Mouse (Mus musculus): ENCODE measurements around the gene Fam104a. TPM values are rescaled to one million over a fixed set of nuclear protein-coding genes. Genes with fewer than 3 reads are reported as not detected.

Gene Fam104a
- total RNA-seq, 2 experiments from 2014 or later: 27.9 to 28.2 TPM

DNA sequence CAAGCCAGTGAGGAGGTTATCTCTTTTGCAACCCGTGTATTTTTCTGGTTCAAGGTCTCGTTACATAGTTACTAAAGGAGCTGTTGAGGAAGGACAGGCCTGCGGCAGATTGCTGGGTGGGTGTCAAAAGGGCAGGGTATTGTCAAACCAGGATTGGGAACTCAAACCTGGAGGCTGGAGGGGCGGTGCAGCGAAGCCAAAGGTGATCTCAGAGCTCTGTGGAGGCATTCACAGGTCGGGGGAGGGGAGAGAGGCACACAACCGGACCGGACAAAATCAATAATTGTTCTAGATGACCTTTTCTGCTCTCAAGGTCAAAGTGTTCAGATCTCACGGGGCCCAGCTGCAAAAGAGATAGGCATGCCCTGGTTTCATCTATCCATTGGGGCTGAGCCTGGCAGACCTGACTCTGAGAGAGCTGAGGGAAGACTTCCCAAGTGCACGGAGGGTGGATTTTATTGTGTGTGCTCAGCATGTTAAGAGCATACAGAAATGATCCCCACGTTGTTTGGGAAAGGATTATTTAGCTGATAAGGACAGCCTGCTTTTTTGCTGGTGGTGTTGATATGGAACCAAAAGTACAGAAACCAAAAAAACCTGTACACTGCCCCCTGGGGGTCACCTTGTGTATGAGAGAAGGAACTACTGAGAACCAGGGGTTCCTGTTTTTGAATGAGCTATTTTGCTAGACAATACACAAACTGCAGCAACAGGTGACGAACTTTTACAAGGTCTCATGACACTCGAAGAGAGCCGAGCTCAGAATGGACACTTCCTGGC lies 66.6 kb downstream of the Fam104a start:
- intact Hi-C loops (cut with DNase I): no loop called here
- DNase-seq (ENCODE audit: low spot score in 2 of 2): peak; percentile 61 to 71

DNA sequence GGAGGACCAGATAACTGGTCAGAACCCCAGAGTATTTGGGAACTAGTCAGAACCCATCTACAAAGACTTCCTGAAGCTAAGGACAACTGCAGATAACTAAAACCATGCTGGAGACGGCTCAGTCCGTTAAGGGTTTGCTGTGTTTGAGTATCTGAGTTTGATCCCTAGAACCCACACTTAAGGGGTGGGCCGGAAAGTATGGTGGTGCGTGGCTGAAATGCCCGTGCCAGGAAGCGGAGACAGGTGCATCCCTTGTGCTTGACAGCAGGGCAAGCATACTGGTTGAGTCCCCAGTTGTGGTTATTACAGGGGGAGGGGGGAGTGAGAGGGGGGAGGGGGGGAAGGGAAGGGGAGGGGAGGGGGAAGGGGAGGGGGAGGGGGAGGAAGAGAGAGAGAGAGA lies 69.5 kb downstream of the Fam104a start:
- intact Hi-C loops (cut with DNase I): loop anchor here (5.0 kb wide), 4 partner anchors 97 to 437 kb away; no protein-coding TSS in a partner anchor
- no peak for DNase-seq (ENCODE audit: low spot score in 2 of 2)

DNA sequence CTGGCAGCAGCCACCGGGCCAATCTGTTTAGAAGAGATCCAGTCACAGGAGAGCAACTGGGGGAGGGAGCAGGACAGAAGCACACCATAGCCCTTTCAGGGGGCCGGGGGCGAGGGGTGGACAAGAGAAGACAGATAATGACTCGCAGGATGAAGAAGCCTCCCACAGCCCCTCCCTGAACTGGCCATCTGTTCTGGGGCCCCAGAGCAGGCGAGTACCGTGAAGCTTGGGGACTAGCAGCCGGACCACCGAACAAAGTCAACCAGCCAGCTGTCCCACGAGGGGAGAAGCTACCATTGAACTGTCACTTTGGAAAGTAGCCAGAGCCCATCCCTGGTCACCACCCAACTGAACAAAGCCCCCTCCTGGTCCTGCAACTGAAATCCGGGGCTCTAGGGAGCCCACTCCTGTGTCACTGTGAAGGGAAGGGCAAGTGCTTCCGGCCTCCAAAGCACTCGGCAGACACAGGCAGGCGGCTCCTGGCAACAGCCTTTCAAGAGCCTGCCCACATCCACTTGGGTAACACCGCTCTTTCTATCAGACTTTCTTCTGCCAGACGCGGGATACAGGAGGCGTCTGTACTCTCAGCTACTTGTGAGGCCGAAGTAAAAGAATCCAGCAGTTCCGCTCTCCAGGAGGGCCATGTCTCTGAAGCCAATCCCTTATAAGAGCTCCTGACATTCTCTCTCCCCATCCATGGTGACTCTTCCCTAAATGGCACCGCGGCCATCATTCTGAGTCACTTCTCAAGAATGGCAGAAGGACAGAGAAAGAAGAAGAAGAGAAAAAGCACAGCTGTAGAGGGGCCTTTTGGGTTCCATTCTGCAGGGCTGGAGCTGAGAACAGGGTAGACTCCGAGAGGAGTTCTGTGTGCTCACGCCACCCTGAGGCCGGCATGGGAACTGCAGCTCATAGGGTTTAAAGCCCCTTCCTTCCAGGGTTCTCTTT lies 72.0 kb downstream of the Fam104a start:
- intact Hi-C loops (cut with DNase I): loop anchor here (2.0 to 5.0 kb wide), 5 partner anchors 47 to 435 kb away; no protein-coding TSS in a partner anchor
- DNase-seq (ENCODE audit: low spot score in 2 of 2): peak; percentile 53 to 73

Other genes starting within 250 kb of the Fam104a start
- gene Sstr2, start 64.8 kb downstream of the Fam104a start, total RNA-seq (2021): 10 to 100 TPM; 30.1 to 34.4 TPM
- 10 to 100 TPM; 43.7 to 44.0 TPM for gene Cog1, start 35.0 kb downstream of the Fam104a start, total RNA-seq (2021)
- gene Slc39a11, start 34.1 kb downstream of the Fam104a start, total RNA-seq (2021): 10 to 100 TPM; 11.4 to 13.9 TPM
- gene D11Wsu47e, start 257 bp upstream of the Fam104a start, total RNA-seq (2021): 10 to 100 TPM; 12.6 to 13.5 TPM
- gene Cpsf4l, start 25.9 kb upstream of the Fam104a start, total RNA-seq (2021): under 1 TPM in 1 of 2 experiments, not detected in 1; 0.44 TPM
- 10 to 100 TPM; 26.7 to 31.7 TPM for gene Cdc42ep4, start 67.7 kb upstream of the Fam104a start, total RNA-seq (2021)

Measured in left cerebral cortex, postnatal 25 days (tissue).